Mouse (Mus musculus): ENCODE data around the gene Arpc2.

Gene Arpc2

DNA sequence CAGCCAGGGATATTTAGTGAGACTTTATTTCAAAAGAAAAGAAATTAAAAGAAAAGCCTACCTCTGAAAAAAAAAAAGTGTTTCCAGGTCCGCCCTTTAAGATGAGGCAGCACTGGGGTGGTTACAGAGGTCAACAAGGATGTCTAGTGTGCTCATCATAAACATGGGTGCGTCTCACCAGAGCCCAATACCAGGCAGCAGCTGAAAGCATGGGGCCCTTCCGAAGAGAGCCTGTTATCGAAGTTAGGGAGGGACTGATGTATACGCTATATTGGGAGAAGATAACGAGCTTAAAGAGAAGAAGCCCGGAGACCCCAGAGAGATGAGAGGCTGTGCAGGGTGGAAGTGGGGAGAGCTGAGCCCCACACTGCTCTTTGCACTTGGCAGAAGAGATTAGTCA lies 3.3 kb downstream of the Arpc2 start:
- no peak for DNase-seq (ENCODE audit: low spot score)

- DNase-seq (ENCODE audit: low spot score) = no peak
Measured at GRCm38 (mm10) chr1:74239618-74240017, 3.7 kb downstream of the Arpc2 start.

- DNase-seq (ENCODE audit: low spot score) = peak; percentile 76
Measured at GRCm38 (mm10) chr1:74240311-74240710, 4.4 kb downstream of the Arpc2 start.

DNA sequence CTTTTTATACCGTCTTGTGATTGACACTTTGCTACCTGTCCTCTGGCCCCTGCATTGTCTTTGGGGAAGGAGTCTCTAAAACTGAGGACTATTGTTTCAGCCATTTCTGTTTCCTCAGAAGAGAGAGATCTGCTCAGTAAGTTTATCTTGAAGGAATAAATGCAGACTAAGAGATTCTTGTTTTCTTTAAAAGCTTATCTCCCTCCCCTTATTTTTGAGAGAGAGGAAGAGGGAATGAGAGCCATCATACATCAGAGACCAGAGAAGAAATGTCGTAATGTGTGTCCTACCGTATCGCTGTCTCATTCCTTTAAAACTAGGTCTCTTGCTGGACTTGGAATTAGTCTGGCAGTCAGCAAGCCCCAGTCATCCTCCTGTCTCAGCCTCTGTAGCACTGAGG lies 4.9 kb downstream of the Arpc2 start:
- DNase-seq (ENCODE audit: low spot score) = no peak

GRCm38 (mm10) chr1:74245525-74245924 lies 9.6 kb downstream of the Arpc2 start:
- no peak for DNase-seq (ENCODE audit: low spot score)

GRCm38 (mm10) chr1:74248799-74249198 lies 12.9 kb downstream of the Arpc2 start:
- DNase-seq (ENCODE audit: low spot score) = no peak

DNA sequence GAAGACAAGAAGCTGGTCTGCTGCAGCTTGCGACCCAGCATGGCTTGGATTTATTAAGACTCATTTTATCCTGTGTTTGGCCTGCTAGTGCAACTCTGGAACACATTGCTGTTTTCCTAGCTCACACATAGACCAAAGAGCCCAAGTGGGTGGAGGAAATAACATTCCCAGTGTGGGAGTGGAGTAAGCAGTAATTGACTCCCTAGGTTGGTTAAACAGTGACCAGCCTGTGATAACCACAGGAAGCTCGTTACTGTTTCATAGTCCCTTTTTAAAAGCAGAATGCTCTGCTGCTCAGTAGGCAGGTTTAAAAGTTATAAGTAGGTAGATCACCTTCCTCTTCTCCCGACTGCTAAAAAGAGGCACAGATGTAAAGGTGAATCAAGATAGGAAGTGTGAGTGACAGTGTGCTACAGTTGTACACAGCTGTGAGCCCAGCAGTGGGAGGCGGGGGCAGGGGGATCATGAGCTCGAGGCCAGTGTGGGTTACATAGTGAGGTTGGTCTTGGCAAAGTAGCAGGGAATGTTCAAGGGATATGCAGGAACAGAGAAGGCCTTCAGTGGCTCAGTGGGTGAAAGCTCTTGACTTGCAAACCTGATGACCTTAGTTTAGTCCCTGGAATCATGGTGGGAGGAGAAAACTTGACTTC lies 13.6 kb downstream of the Arpc2 start:
- no peak for DNase-seq (ENCODE audit: low spot score)

GRCm38 (mm10) chr1:74250096-74250495 lies 14.2 kb downstream of the Arpc2 start:
- DNase-seq (ENCODE audit: low spot score) = no peak

DNA sequence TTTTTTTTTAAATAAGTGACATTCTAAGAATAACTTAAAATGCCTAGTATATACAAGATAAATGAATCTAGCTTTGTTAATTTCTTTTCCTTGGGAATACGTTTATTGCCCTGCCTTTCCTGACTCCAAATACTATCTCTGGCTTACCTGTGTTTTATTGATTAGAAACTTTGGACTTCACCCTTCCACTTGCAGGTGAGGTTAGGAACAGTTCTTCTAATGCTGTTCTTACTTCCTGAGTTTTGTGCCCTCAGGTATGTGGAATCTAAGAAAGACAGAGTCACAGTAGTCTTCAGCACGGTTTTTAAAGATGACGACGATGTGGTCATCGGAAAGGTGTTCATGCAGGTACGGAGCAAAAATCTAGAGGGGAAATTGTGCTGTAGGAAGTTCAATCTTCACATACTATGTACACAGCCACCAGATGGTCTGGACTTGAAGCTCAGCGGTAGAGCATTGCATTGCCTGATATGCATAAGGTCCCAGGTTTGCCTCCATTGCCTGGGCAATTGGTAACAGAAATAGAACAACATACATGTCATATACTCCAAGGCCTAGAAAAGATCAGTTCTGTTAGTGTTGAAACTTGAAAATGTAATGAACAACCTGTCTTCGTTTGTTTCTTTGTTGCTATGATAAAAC lies 19.9 kb downstream of the Arpc2 start:
- DNase-seq (ENCODE audit: low spot score) = no peak

- no peak for DNase-seq (ENCODE audit: low spot score)
Measured at GRCm38 (mm10) chr1:74256782-74257181, 20.9 kb downstream of the Arpc2 start.

DNA sequence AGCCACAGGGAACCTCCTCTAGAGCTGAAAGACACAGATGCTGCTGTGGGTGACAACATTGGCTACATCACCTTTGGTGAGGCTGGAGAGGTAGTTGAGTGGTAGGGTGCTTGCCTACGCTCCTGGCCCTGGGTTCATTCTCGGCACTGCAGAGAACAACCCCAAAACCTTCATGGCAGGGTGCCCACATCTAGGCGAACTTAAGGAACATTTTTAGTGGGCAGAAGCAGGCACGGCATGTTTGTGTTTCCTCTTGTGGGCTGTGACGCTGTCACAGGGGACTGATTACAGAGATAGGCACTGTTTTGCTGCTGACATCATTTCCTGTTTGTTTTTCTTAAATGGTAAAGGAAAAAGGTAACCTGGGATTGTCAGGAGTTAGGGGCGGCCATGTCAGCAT lies 26.6 kb downstream of the Arpc2 start:
- no peak for DNase-seq (ENCODE audit: low spot score)

DNA sequence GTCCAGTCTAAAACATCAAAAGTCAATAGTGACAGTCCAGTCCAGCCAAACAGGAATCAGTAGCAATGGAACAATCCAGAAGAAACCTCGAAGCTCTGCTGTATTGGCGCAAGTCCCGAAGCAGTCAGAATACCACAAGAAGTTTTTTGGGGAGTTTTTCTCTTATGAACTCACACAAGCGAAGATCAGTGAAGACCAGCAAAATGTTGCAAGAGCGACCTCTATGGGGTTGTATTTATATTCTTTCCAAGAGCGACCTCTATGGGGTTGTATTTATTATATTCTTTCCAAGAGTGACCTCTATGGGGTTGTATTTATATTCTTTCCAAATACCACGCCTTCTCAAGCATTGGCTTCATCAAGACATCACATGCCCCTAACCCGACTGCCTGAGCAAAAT lies 32.9 kb downstream of the Arpc2 start:
- DNase-seq (ENCODE audit: low spot score) = no peak

DNA sequence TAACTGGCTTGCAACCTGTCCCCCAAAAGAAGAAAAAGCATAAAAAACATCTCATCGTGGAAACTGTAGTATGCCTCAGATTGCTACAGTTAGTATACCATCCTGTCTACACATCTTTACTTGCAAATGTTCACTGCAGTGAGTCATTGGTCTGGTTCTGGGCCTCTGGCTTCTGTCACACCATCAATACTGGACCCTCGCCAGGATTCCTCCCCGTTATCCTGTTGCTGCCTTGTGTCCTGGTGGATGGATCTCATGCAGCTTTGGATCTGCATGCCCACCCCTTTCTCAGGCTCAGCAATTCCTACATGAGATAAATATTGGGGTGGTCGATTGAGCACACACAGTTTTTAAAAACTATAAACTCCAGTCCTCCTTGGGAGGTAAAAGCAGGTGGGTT lies 35.8 kb downstream of the Arpc2 start:
- DNase-seq (ENCODE audit: low spot score) = no peak

DNA sequence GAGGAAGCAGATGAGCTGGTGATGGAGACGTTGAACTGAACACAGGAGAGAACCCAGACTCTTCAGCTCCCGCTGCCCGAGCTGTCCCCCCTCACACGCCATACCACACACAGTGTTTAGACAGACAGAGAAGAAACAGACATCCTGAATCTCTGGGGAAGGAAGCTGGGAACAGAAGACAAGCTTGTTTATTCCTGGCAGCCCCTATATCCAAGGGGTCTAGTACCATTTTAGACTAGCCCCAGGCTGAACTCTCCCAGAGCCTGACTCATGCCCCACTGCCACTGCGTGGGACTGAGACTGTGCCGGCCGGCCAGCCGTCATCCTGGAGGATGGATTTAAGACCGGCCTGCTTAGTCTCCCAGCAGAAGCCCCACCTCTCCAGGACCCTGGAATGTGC lies 39.1 kb downstream of the Arpc2 start:
- no peak for DNase-seq (ENCODE audit: low spot score)

DNA sequence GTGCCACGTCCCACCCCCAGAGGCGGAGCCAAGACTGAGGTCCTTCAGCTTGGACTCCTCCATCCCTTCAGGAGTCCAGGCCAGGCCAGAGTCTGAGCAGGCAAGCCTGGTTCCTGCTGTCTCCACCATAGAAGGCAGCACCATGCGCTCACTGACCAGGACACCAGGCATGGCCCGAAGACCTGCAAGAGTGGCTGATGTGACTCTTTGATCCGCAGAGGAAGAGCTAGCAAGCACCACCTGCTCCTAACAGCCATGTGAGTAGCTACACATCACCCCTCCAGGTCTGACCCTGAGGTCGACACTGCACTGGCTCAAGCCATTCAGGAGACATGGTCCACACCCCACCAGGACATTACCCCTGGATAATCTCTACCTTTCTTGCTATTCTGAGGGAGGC lies 41.2 kb downstream of the Arpc2 start:
- no peak for DNase-seq (ENCODE audit: low spot score)

GRCm38 (mm10) chr1:74277883-74278537 lies 42.1 kb downstream of the Arpc2 start:
- DNase-seq (ENCODE audit: low spot score) = no peak

GRCm38 (mm10) chr1:74278538-74278937 lies 42.7 kb downstream of the Arpc2 start, which contains the start of gene Gpbar1:
TSS of gene Gpbar1 (plus strand) at chr1:74278550.
- DNase-seq (ENCODE audit: low spot score) = no peak

GRCm38 (mm10) chr1:74278988-74279387 lies 43.1 kb downstream of the Arpc2 start:
- no peak for DNase-seq (ENCODE audit: low spot score)

GRCm38 (mm10) chr1:74280591-74281325 lies 44.9 kb downstream of the Arpc2 start:
- DNase-seq (ENCODE audit: low spot score) = no peak

GRCm38 (mm10) chr1:74281372-74281771 lies 45.5 kb downstream of the Arpc2 start:
- DNase-seq (ENCODE audit: low spot score) = no peak

- DNase-seq (ENCODE audit: low spot score) = no peak
Measured at GRCm38 (mm10) chr1:74281886-74282285, 46.0 kb downstream of the Arpc2 start.

- DNase-seq (ENCODE audit: low spot score) = no peak
Measured at GRCm38 (mm10) chr1:74282896-74283625, 47.2 kb downstream of the Arpc2 start.

Measured in left cerebral cortex, adult 11 months (tissue).